ENCODE assay signal across 10 mouse cellular contexts in the genomic region with DNA sequence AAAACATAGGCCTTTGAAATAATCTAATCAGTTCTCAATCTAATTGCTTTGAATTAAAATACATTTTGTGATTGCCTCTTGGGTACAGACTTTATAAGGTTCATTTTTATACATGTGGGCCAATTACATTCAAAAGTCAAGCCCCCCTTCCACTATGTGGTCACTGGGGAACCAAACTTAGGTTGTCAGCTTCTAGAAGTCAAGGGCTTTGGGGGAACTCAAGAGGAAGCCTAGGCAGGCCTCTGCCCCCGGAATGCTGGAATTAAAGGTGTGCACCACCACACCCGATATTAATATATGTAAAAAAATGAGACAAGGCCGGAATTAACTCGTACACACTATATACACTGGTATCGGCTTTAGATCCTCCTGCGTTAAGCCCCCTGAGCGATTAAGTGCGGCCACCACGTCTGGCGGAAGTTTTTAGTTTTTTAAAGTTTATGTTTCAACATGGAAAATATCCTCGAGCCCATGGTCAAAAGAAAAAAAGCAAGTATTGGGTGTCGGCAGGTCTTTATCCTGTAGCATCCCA. TPM values are rescaled to one million over a fixed set of nuclear protein-coding genes. Genes with fewer than 3 reads are reported as not detected.
A peak's percentile ranks its signal among the peaks of the same experiment; 100 is the strongest.
DNase-seq lines count a peak whose midpoint lies in the region; ATAC-seq and TF ChIP-seq lines count a peak whose summit lies in the region.
"Had no signal": no experiment of that assay in that cellular context is flagged by ENCODE, and none has a peak within 500 bp of the region (broad histone marks: within the 10 kb centered on the region; RNA-seq: fewer than 3 reads in every experiment).

No protein-coding gene starts in this region.

- peaks cover 21% of the 10 kb centered on the region; the same call in 1 of the 2 replicates for H3K36me3 ChIP-seq in kidney, embryonic 14.5 days (ENCODE audit: control insufficient read depth, insufficient read depth, low read length)
- no peaks in the 10 kb centered on the region for H3K36me3 ChIP-seq in hindbrain, embryonic 15.5 days
- no peaks in the 10 kb centered on the region for H3K36me3 ChIP-seq in midbrain, embryonic 14.5 days (ENCODE audit: control insufficient read depth, insufficient read depth, low read length)

- H3K4me1 ChIP-seq in kidney, embryonic 14.5 days (ENCODE audit: control insufficient read depth, insufficient read depth, low read length), result peaks cover 27% of the 10 kb centered on the region; the same call in 1 of the 2 replicates
- H3K4me1 ChIP-seq in bone marrow, adult 2 months (ENCODE audit: control insufficient read depth, insufficient read depth, low read length), result no peaks in the 10 kb centered on the region; the same call in 1 of the 2 replicates
- H3K4me1 ChIP-seq in hindbrain, embryonic 15.5 days (replicated peaks), result peaks cover 36% of the 10 kb centered on the region
- peaks cover 12% of the 10 kb centered on the region; the same call in 1 of the 2 replicates for H3K4me1 ChIP-seq in midbrain, embryonic 14.5 days (ENCODE audit: control insufficient read depth, insufficient read depth, low read length)

- ATAC-seq in kidney, embryonic 14.5 days (ENCODE audit: low FRiP score, low TSS enrichment), result no peak
- ATAC-seq in hindbrain, embryonic 15.5 days (ENCODE audit: low FRiP score, low read depth), result no peak
- no peak for ATAC-seq in midbrain, embryonic 14.5 days (ENCODE audit: low FRiP score, low TSS enrichment)

- peak overlapping the region; percentile 86 for H3K9ac ChIP-seq in kidney, embryonic 14.5 days (ENCODE audit: low read depth, low read length)
- peak overlapping the region; percentile 58 for H3K9ac ChIP-seq in hindbrain, embryonic 15.5 days
- H3K9ac ChIP-seq in midbrain, embryonic 14.5 days (replicated peaks; ENCODE audit: low read length), result peak overlapping the region; percentile 59; the same call in 1 of the 2 replicates

- no peaks in the 10 kb centered on the region for H3K27me3 ChIP-seq in kidney, embryonic 14.5 days (ENCODE audit: control insufficient read depth, insufficient read depth, low read length)
- no peaks in the 10 kb centered on the region for H3K27me3 ChIP-seq in hindbrain, embryonic 15.5 days
- no peaks in the 10 kb centered on the region for H3K27me3 ChIP-seq in midbrain, embryonic 14.5 days (ENCODE audit: control insufficient read depth, insufficient read depth, low read length)
- H3K27me3 ChIP-seq: Patski had no signal

- no peak for TF ChIP-seq POLR2A in bone marrow, adult 2 months (IDR thresholded peaks at IDR 0.05; ENCODE audit: borderline replicate concordance, control insufficient read depth, low read depth, low read length)

- H3K27ac ChIP-seq in kidney, embryonic 14.5 days (ENCODE audit: low read depth, low read length), result peak overlapping the region; percentile 98
- H3K27ac ChIP-seq in bone marrow, adult 2 months (ENCODE audit: control insufficient read depth, insufficient read depth, low read depth, low read length, poor library complexity), result peak overlapping the region; percentile 98
- peak overlapping the region; percentile 80 for H3K27ac ChIP-seq in hindbrain, embryonic 15.5 days (replicated peaks)
- no peak overlapping the region for H3K27ac ChIP-seq in midbrain, embryonic 14.5 days (replicated peaks; ENCODE audit: low read depth, low read length)

- TF ChIP-seq CTCF in bone marrow, adult 2 months (IDR thresholded peaks at IDR 0.05; ENCODE audit: control insufficient read depth, insufficient read depth, low read length), result no peak

- H3K9me3 ChIP-seq in kidney, embryonic 14.5 days (ENCODE audit: control insufficient read depth, low read length), result no peaks in the 10 kb centered on the region
- H3K9me3 ChIP-seq in hindbrain, embryonic 15.5 days, result no peaks in the 10 kb centered on the region
- no peaks in the 10 kb centered on the region for H3K9me3 ChIP-seq in midbrain, embryonic 14.5 days (ENCODE audit: control insufficient read depth, low read length)

- DNase-seq in kidney, postnatal 25 days, result no peak
- no peak for DNase-seq in midbrain, embryonic 14.5 days
- DNase-seq in gastrocnemius, adult 18-20 months (ENCODE audit: low spot score), result no peak
- no peak for DNase-seq in spleen, postnatal 14 days (ENCODE audit: low spot score in 2 of 2)
- DNase-seq in adrenal gland, adult (ENCODE audit: inconsistent age in 2 of 2, low spot score in 1 of 2), result no peak

- peak overlapping the region; percentile 73 for H3K4me3 ChIP-seq in kidney, embryonic 14.5 days (ENCODE audit: low read length)
- H3K4me3 ChIP-seq in bone marrow, adult 2 months (replicated peaks; ENCODE audit: control insufficient read depth, low read depth, low read length), result peak overlapping the region; percentile 88
- peak overlapping the region; percentile 63 for H3K4me3 ChIP-seq in hindbrain, embryonic 15.5 days
- H3K4me3 ChIP-seq in midbrain, embryonic 14.5 days (replicated peaks; ENCODE audit: low read depth, low read length), result peak overlapping the region; percentile 52

- H3K4me2 ChIP-seq in kidney, embryonic 14.5 days (replicated peaks; ENCODE audit: low read depth, low read length), result peak overlapping the region; percentile 88
- peak overlapping the region; percentile 97 for H3K4me2 ChIP-seq in hindbrain, embryonic 15.5 days
- peak overlapping the region; percentile 75 for H3K4me2 ChIP-seq in midbrain, embryonic 14.5 days (ENCODE audit: low read length)

- WGBS in kidney, embryonic 14.5 days, result under 1% methylated on average over 12 of the region's 12 CpGs
- WGBS in bone marrow, adult 2 months, result 1% methylated on average over 12 of the region's 12 CpGs
- WGBS in hindbrain, embryonic 15.5 days, result 3% methylated on average over 12 of the region's 12 CpGs
- 2% methylated on average over 12 of the region's 12 CpGs for WGBS in midbrain, embryonic 14.5 days

RNA-seq across cellular contexts. Expression of gene Hnrnpf, which starts 16.1 kb away (rescaled TPM):
- 606 and 823 TPM in 2 replicates for polyA plus RNA-seq in kidney, embryonic 14.5 days (2014; fragmentation: Nextera tagmentation; extraction: Ambion mirVana)
- 200 and 242 TPM in 2 replicates for polyA plus RNA-seq in bone marrow, adult 2 months (2011; ENCODE audit: insufficient read depth, insufficient read length, low replicate concordance, missing spikeins)
- polyA plus RNA-seq in hindbrain, embryonic 15.5 days (2015; fragmentation: Nextera tagmentation; extraction: Ambion mirVana), result 270 and 273 TPM in 2 replicates
- 215 and 312 TPM in 2 replicates for polyA plus RNA-seq in midbrain, embryonic 14.5 days (2014; fragmentation: Nextera tagmentation; extraction: Ambion mirVana)
- 100 to 1,000 TPM in 1 of 2 experiments, 10 to 100 TPM in 1; 83.2 to 106 TPM for total RNA-seq in gastrocnemius, adult 18-20 months (2021)

RNA-seq across cellular contexts. Expression of gene Fxyd4, which starts 21.2 kb away (rescaled TPM):
- 77.7 and 94.8 TPM in 2 replicates for polyA plus RNA-seq in kidney, embryonic 14.5 days (2014; fragmentation: Nextera tagmentation; extraction: Ambion mirVana)
- not detected in 2 replicates for polyA plus RNA-seq in bone marrow, adult 2 months (2011; ENCODE audit: insufficient read depth, insufficient read length, low replicate concordance, missing spikeins)
- 2.4 and 3.9 TPM in 2 replicates for polyA plus RNA-seq in hindbrain, embryonic 15.5 days (2015; fragmentation: Nextera tagmentation; extraction: Ambion mirVana)
- 1.4 and 1.7 TPM in 2 replicates for polyA plus RNA-seq in midbrain, embryonic 14.5 days (2014; fragmentation: Nextera tagmentation; extraction: Ambion mirVana)
- total RNA-seq in gastrocnemius, adult 18-20 months (2021), result not detected
- total RNA-seq: gastrocnemius, postnatal 14 days had no signal

RNA-seq across cellular contexts. Expression of gene Zfp239, which starts 54.4 kb away (rescaled TPM):
- polyA plus RNA-seq in kidney, embryonic 14.5 days (2014; fragmentation: Nextera tagmentation; extraction: Ambion mirVana), result 6.6 and 10.0 TPM in 2 replicates
- polyA plus RNA-seq in bone marrow, adult 2 months (2011; ENCODE audit: insufficient read depth, insufficient read length, low replicate concordance, missing spikeins), result 0.57 and 1.3 TPM in 2 replicates
- 13.5 and 16.9 TPM in 2 replicates for polyA plus RNA-seq in hindbrain, embryonic 15.5 days (2015; fragmentation: Nextera tagmentation; extraction: Ambion mirVana)
- 10.1 and 13.2 TPM in 2 replicates for polyA plus RNA-seq in midbrain, embryonic 14.5 days (2014; fragmentation: Nextera tagmentation; extraction: Ambion mirVana)
- total RNA-seq in gastrocnemius, adult 18-20 months (2021), result 1 to 10 TPM; 1.2 to 1.4 TPM

Comparison
In these comparisons a context has a peak if more than half of its experiments do, and no peak if none do; other contexts are left out.
1. RNA of gene Fxyd4, which starts 21.2 kb away (polyA plus RNA-seq): 77.7 to 94.8 TPM in kidney, embryonic 14.5 days; 2.4 to 3.9 TPM in hindbrain, embryonic 15.5 days, 1.4 to 1.7 TPM in midbrain, embryonic 14.5 days and not detected in bone marrow, adult 2 months; every median in the first group is over 10 times any median in the second.
2. Peak in every context shown above with its lines, with median percentiles within 50 percentile points of each other: H3K4me2 ChIP-seq, H3K4me3 ChIP-seq and H3K9ac ChIP-seq.